Mouse (Mus musculus) midbrain, postnatal 0 days (tissue): ENCODE data around the gene Rad51b. TPM values are rescaled to one million over a fixed set of nuclear protein-coding genes. Genes with fewer than 3 reads are reported as not detected.

Experiments used
- ATAC-seq: fragments of 200-750 bp; cut with Nextera tagmentation; 2 replicates; pipeline ENCODE4 v1.8.0; 2017; ENCODE audit warnings: moderate number of reproducible peaks, mild to moderate bottlenecking, moderate TSS enrichment, moderate library complexity; ENCODE audit not compliant: low FRiP score
- DNase-seq: peaks from one replicate; pipeline ENCODE4 v3.0.0-alpha.2; 2015; ENCODE audit warnings: low spot score
- H3K27ac ChIP-seq: fragments of 300-500 bp; sonication (generic); 2 replicates; pipeline ENCODE4 v1.5.1; 2014; ENCODE audit warnings: low read depth, mild to moderate bottlenecking, low read length, mixed read lengths
- H3K27me3 ChIP-seq: fragments of 300-500 bp; sonication (generic); 2 replicates; pipeline ENCODE4 v1.6.1; 2014; ENCODE audit warnings: low read length, control low read depth, mixed read lengths; ENCODE audit not compliant: insufficient read depth
- H3K36me3 ChIP-seq: fragments of 300-500 bp; sonication (generic); 2 replicates; pipeline ENCODE4 v1.6.1; 2014; ENCODE audit warnings: low read length, control low read depth, mixed read lengths; ENCODE audit not compliant: insufficient read depth
- H3K4me1 ChIP-seq: fragments of 300-500 bp; sonication (generic); 2 replicates; pipeline ENCODE4 v1.6.1; 2014; ENCODE audit warnings: mild to moderate bottlenecking, control low read depth, antibody characterized with exemption, low read length, mixed read lengths; ENCODE audit not compliant: insufficient read depth
- H3K4me2 ChIP-seq: fragments of 300-500 bp; sonication (generic); 2 replicates; pipeline ENCODE4 v1.6.1; 2014; ENCODE audit warnings: low read depth, mild to moderate bottlenecking, low read length, mixed read lengths; ENCODE audit not compliant: poor library complexity, severe bottlenecking
- H3K4me3 ChIP-seq: fragments of 300-500 bp; sonication (generic); 2 replicates; pipeline ENCODE4 v1.5.1; 2014; ENCODE audit warnings: low read depth, mild to moderate bottlenecking, low read length, moderate library complexity
- H3K9ac ChIP-seq: fragments of 300-500 bp; sonication (generic); replicated peaks from 2 replicates; pipeline ENCODE4 v1.6.1; 2014; ENCODE audit warnings: mild to moderate bottlenecking, low read length, moderate library complexity, mixed read lengths; ENCODE audit not compliant: poor library complexity, severe bottlenecking
- H3K9me3 ChIP-seq: fragments of 300-500 bp; sonication (generic); 2 replicates; pipeline ENCODE4 v1.6.1; 2016; ENCODE audit warnings: low read length, control low read depth
- CTCF ChIP-seq: IDR thresholded peaks from 2 replicates; pipeline ENCODE4 v1.5.1; 2016; ENCODE audit warnings: antibody characterized with exemption, mild to moderate bottlenecking
- WGBS: fragments of 180-500 bp; shearing (Covaris S2); extraction: QIAGEN DNeasy Blood & Tissue Kit; methylation state at CpG from one replicate; pipeline ENCODE4 v1.1.7; 2014; 5-methylcytosine and 5-hydroxymethylcytosine counted together
- polyA plus RNA-seq: library from polyadenylated mRNA; unstranded; fragments of >200 nt; fragmentation: Nextera tagmentation; extraction: Ambion mirVana; gene quantifications from 2 replicates; pipeline ENCODE4 v1.2.1, GENCODE M21; 2015
- total RNA-seq: library from RNA; depleted of rRNA; stranded (reverse); fragments of >200 nt; gene quantifications from 2 replicates; pipeline ENCODE4 v1.2.3, GENCODE M21; 2014

Gene Rad51b
- total and polyA plus RNA-seq, 2 experiments from 2014 or later, result 0.22 to 0.74 TPM

GRCm38 (mm10) chr12:79560084-79560699 is 263.1 kb downstream of the Rad51b start:
- Histone ChIP-seq H3K4me1 (no peaks in the 10 kb centered on the region), H3K9me3 (no peaks in the 10 kb centered on the region), H3K27me3 (no peaks in the 10 kb centered on the region), H3K4me2 (no peak overlapping the region), H3K27ac (no peak overlapping the region), H3K9ac (no peak overlapping the region), H3K36me3 (no peaks in the 10 kb centered on the region), H3K4me3 (no peak overlapping the region)
- DNase-seq (no peak), ATAC-seq (no peak)
- no peak for TF ChIP-seq CTCF
- 82% methylated on average over 8 of the region's 8 CpGs for WGBS

GRCm38 (mm10) chr12:79560893-79561292 is 263.8 kb downstream of the Rad51b start:
- TF ChIP-seq CTCF, result no peak
- 88% methylated on average over 4 of the region's 4 CpGs for WGBS

GRCm38 (mm10) chr12:79574159-79575040 is 277.3 kb downstream of the Rad51b start:
- Histone ChIP-seq H3K9me3 (no peaks in the 10 kb centered on the region), H3K36me3 (no peaks in the 10 kb centered on the region), H3K9ac (no peak overlapping the region), H3K4me1 (no peaks in the 10 kb centered on the region), H3K4me2 (no peak overlapping the region), H3K27me3 (no peaks in the 10 kb centered on the region), H3K27ac (no peak overlapping the region), H3K4me3 (no peak overlapping the region)
- no peak for TF ChIP-seq CTCF
- ATAC-seq, result no peak
- 49% methylated on average over 6 of the region's 6 CpGs for WGBS
- DNase-seq, result no peak

More at GRCm38 (mm10) chr12:79560893-79561292, 263.8 kb downstream of the Rad51b start:
- no peak overlapping the region for H3K4me2 ChIP-seq
- DNase-seq (no peak), ATAC-seq (no peak)
- H3K27me3 ChIP-seq, result no peaks in the 10 kb centered on the region
- H3K4me3 ChIP-seq, result no peak overlapping the region
- no peaks in the 10 kb centered on the region for H3K4me1 ChIP-seq
- H3K9me3 ChIP-seq, result no peaks in the 10 kb centered on the region
- no peaks in the 10 kb centered on the region for H3K36me3 ChIP-seq
- H3K27ac ChIP-seq, result no peak overlapping the region
- no peak overlapping the region for H3K9ac ChIP-seq

- Histone ChIP-seq H3K27me3 (no peaks in the 10 kb centered on the region), H3K9me3 (no peaks in the 10 kb centered on the region), H3K27ac (no peak overlapping the region), H3K4me3 (no peak overlapping the region), H3K4me2 (no peak overlapping the region), H3K9ac (no peak overlapping the region), H3K4me1 (no peaks in the 10 kb centered on the region), H3K36me3 (no peaks in the 10 kb centered on the region)
- no peak for ATAC-seq
- DNase-seq, result no peak
- TF ChIP-seq CTCF, result no peak
- WGBS, result 60% methylated on average over 7 of the region's 7 CpGs
Measured at GRCm38 (mm10) chr12:79575041-79575541, 278.0 kb downstream of the Rad51b start.

GRCm38 (mm10) chr12:79577525-79577924 is 280.4 kb downstream of the Rad51b start:
- H3K4me2 ChIP-seq, result no peak overlapping the region
- H3K9ac ChIP-seq, result no peak overlapping the region
- no peaks in the 10 kb centered on the region for H3K36me3 ChIP-seq
- H3K4me1 ChIP-seq, result no peaks in the 10 kb centered on the region
- H3K4me3 ChIP-seq, result no peak overlapping the region
- WGBS, result 88% methylated on average over 2 of the region's 2 CpGs
- TF ChIP-seq CTCF, result no peak
- no peak for DNase-seq
- no peaks in the 10 kb centered on the region for H3K27me3 ChIP-seq
- no peaks in the 10 kb centered on the region for H3K9me3 ChIP-seq
- no peak for ATAC-seq
- H3K27ac ChIP-seq, result no peak overlapping the region
